ENCODE assay signal across 10 mouse cellular contexts in genomic region chr3:101528157-101528899, GRCm38 (mm10).
A peak's percentile ranks its signal among the peaks of the same experiment; 100 is the strongest.
DNase-seq lines count a peak whose midpoint lies in the region; ATAC-seq and TF ChIP-seq lines count a peak whose summit lies in the region.
"Had no signal": no experiment of that assay in that cellular context is flagged by ENCODE, and none has a peak within 500 bp of the region (broad histone marks: within the 10 kb centered on the region; RNA-seq: fewer than 3 reads in every experiment).

No protein-coding gene starts in this region.

- 31% methylated on average over 7 of the region's 8 CpGs for WGBS in hindbrain, embryonic 10.5 days
- 25% methylated on average over 6 of the region's 8 CpGs for WGBS in hindbrain, embryonic 16.5 days
- 28% methylated on average over 7 of the region's 8 CpGs for WGBS in embryonic facial prominence, embryonic 15.5 days
- WGBS in intestine, postnatal 0 days, result 20% methylated on average over 6 of the region's 8 CpGs
- 21% methylated on average over 6 of the region's 8 CpGs for WGBS in midbrain, embryonic 15.5 days

- TF ChIP-seq CTCF in intestine, postnatal 0 days (IDR thresholded peaks at IDR 0.05; ENCODE audit: low read depth), result no peak

- no peaks in the 10 kb centered on the region for H3K36me3 ChIP-seq in hindbrain, embryonic 10.5 days
- no peaks in the 10 kb centered on the region for H3K36me3 ChIP-seq in hindbrain, embryonic 16.5 days (ENCODE audit: control insufficient read depth, insufficient read depth, low read length)
- no peaks in the 10 kb centered on the region for H3K36me3 ChIP-seq in embryonic facial prominence, embryonic 15.5 days
- no peaks in the 10 kb centered on the region for H3K36me3 ChIP-seq in intestine, postnatal 0 days (ENCODE audit: control insufficient read depth, insufficient read depth)
- no peaks in the 10 kb centered on the region for H3K36me3 ChIP-seq in midbrain, embryonic 15.5 days (replicated peaks)
- H3K36me3 ChIP-seq: G1E; limb, embryonic 13.5 days had no signal

- DNase-seq in hindbrain, embryonic 10.5 days (ENCODE audit: low spot score), result no peak
- DNase-seq in thymus, postnatal 10 days (ENCODE audit: low spot score in 2 of 2), result no peak
- no peak for DNase-seq in left cerebral cortex, postnatal 36 days (ENCODE audit: low spot score in 2 of 2)
- no peak for DNase-seq in ovary, postnatal 36 days (ENCODE audit: low spot score)

- H3K9me3 ChIP-seq in hindbrain, embryonic 10.5 days, result no peaks in the 10 kb centered on the region
- H3K9me3 ChIP-seq in hindbrain, embryonic 16.5 days (ENCODE audit: control insufficient read depth, low read length), result no peaks in the 10 kb centered on the region
- H3K9me3 ChIP-seq in embryonic facial prominence, embryonic 15.5 days (replicated peaks), result no peaks in the 10 kb centered on the region
- no peaks in the 10 kb centered on the region for H3K9me3 ChIP-seq in intestine, postnatal 0 days (ENCODE audit: control insufficient read depth)
- no peaks in the 10 kb centered on the region for H3K9me3 ChIP-seq in midbrain, embryonic 15.5 days
- H3K9me3 ChIP-seq: G1E; limb, embryonic 13.5 days had no signal

- H3K4me2 ChIP-seq in hindbrain, embryonic 16.5 days (ENCODE audit: low read length), result no peak overlapping the region
- no peak overlapping the region for H3K4me2 ChIP-seq in embryonic facial prominence, embryonic 15.5 days (replicated peaks)
- H3K4me2 ChIP-seq in intestine, postnatal 0 days (replicated peaks; ENCODE audit: low read depth), result no peak overlapping the region
- no peak overlapping the region for H3K4me2 ChIP-seq in midbrain, embryonic 15.5 days
- H3K4me2 ChIP-seq: limb, embryonic 13.5 days had no signal

- H3K4me1 ChIP-seq in hindbrain, embryonic 10.5 days (replicated peaks), result peaks cover 39% of the 10 kb centered on the region
- H3K4me1 ChIP-seq in hindbrain, embryonic 16.5 days (ENCODE audit: control insufficient read depth, insufficient read depth, low read depth, low read length), result peaks cover 9% of the 10 kb centered on the region
- peaks cover 17% of the 10 kb centered on the region for H3K4me1 ChIP-seq in embryonic facial prominence, embryonic 15.5 days
- peaks cover 16% of the 10 kb centered on the region; the same call in 1 of the 2 replicates for H3K4me1 ChIP-seq in intestine, postnatal 0 days (replicated peaks; ENCODE audit: control insufficient read depth, insufficient read depth, low read length)
- peaks cover 28% of the 10 kb centered on the region for H3K4me1 ChIP-seq in midbrain, embryonic 15.5 days

- no peak overlapping the region; the same call in 1 of the 2 replicates for H3K9ac ChIP-seq in hindbrain, embryonic 16.5 days (ENCODE audit: low read depth, low read length)
- no peak overlapping the region for H3K9ac ChIP-seq in embryonic facial prominence, embryonic 15.5 days
- peak overlapping the region; percentile 11; the same call in 1 of the 2 replicates for H3K9ac ChIP-seq in intestine, postnatal 0 days (ENCODE audit: low read depth, low read length)
- H3K9ac ChIP-seq in midbrain, embryonic 15.5 days, result no peak overlapping the region
- H3K9ac ChIP-seq: limb, embryonic 13.5 days had no signal

- intact Hi-C loops in left cerebral cortex, postnatal 36 days (cut with DNase I), result no loop called here

- no peak overlapping the region for H3K4me3 ChIP-seq in hindbrain, embryonic 10.5 days
- no peak overlapping the region for H3K4me3 ChIP-seq in hindbrain, embryonic 16.5 days (ENCODE audit: low read length)
- H3K4me3 ChIP-seq in embryonic facial prominence, embryonic 15.5 days (replicated peaks), result no peak overlapping the region
- H3K4me3 ChIP-seq in intestine, postnatal 0 days (ENCODE audit: low read depth, low read length), result no peak overlapping the region
- H3K4me3 ChIP-seq in midbrain, embryonic 15.5 days, result no peak overlapping the region
- H3K4me3 ChIP-seq: limb, embryonic 13.5 days had no signal

- no peaks in the 10 kb centered on the region for H3K27me3 ChIP-seq in hindbrain, embryonic 10.5 days (ENCODE audit: insufficient read depth, poor library complexity, severe bottlenecking)
- H3K27me3 ChIP-seq in hindbrain, embryonic 16.5 days (replicated peaks; ENCODE audit: control insufficient read depth, insufficient read depth, low read length), result no peaks in the 10 kb centered on the region
- no peaks in the 10 kb centered on the region for H3K27me3 ChIP-seq in embryonic facial prominence, embryonic 15.5 days
- H3K27me3 ChIP-seq in intestine, postnatal 0 days (replicated peaks; ENCODE audit: control insufficient read depth, insufficient read depth, low read length), result no peaks in the 10 kb centered on the region
- H3K27me3 ChIP-seq in midbrain, embryonic 15.5 days (replicated peaks), result no peaks in the 10 kb centered on the region
- H3K27me3 ChIP-seq: limb, embryonic 13.5 days had no signal

- H3K27ac ChIP-seq in hindbrain, embryonic 10.5 days, result peak overlapping the region; percentile 69
- no peak overlapping the region for H3K27ac ChIP-seq in hindbrain, embryonic 16.5 days (ENCODE audit: low read depth, low read length)
- peak overlapping the region; percentile 72 for H3K27ac ChIP-seq in embryonic facial prominence, embryonic 15.5 days (replicated peaks)
- peak overlapping the region; percentile 83 for H3K27ac ChIP-seq in intestine, postnatal 0 days (ENCODE audit: low read depth, low read length)
- no peak overlapping the region for H3K27ac ChIP-seq in midbrain, embryonic 15.5 days
- H3K27ac ChIP-seq: limb, embryonic 13.5 days had no signal

- ATAC-seq in hindbrain, embryonic 16.5 days, result no peak
- peak; percentile 80 for ATAC-seq in embryonic facial prominence, embryonic 15.5 days (ENCODE audit: insufficient number of reproducible peaks, low FRiP score, low TSS enrichment, low read depth)
- ATAC-seq in intestine, postnatal 0 days, result peak; percentile 48; the same call in 1 of the 2 replicates
- peak; percentile 31 for ATAC-seq in midbrain, embryonic 15.5 days (replicated peaks)

Comparison
In these comparisons a context has a peak if more than half of its experiments do, and no peak if none do; other contexts are left out.
1. H3K27ac ChIP-seq: peak in hindbrain, embryonic 10.5 days (single experiment), embryonic facial prominence, embryonic 15.5 days (single experiment) and intestine, postnatal 0 days (single experiment); none in hindbrain, embryonic 16.5 days (single experiment) and midbrain, embryonic 15.5 days (single experiment).